Mouse (Mus musculus) heart, embryonic 14.5 days (tissue): ENCODE measurements around the gene Hdac8. TPM values are rescaled to one million over a fixed set of nuclear protein-coding genes. Genes with fewer than 3 reads are reported as not detected.

Experiments
- ATAC-seq: fragments of 200-750 bp; cut with Nextera tagmentation; 2 replicates; pipeline ENCODE4 v1.8.0; 2017; ENCODE audit warnings: low read depth, moderate TSS enrichment; ENCODE audit not compliant: insufficient number of reproducible peaks, insufficient read depth, low FRiP score
- H3K27ac ChIP-seq, 2 experiments: fragments of 200-500 bp in 1 of 2; fragments of 300-500 bp in 1 of 2; sonication (generic) in 1 of 2; replicated peaks in 1 of 2; 2 replicates each; pipeline ENCODE4 v1.5.1; 2012 to 2014; ENCODE audit warnings: low read depth in 2 of 2, low read length in 2 of 2, control low read depth in 1 of 2, mild to moderate bottlenecking in 1 of 2, mixed read lengths in 1 of 2; ENCODE audit not compliant: control insufficient read depth in 1 of 2, insufficient read depth in 1 of 2
- H3K27me3 ChIP-seq: fragments of 300-500 bp; sonication (generic); 2 replicates; pipeline ENCODE4 v1.6.1; 2014; ENCODE audit warnings: mild to moderate bottlenecking, low read length, control low read depth; ENCODE audit not compliant: control insufficient read depth, insufficient read depth
- H3K36me3 ChIP-seq: fragments of 300-500 bp; sonication (generic); 2 replicates; pipeline ENCODE4 v1.6.1; 2014; ENCODE audit warnings: mild to moderate bottlenecking, control low read depth, low read length, mixed read lengths; ENCODE audit not compliant: control insufficient read depth, insufficient read depth
- H3K4me1 ChIP-seq, 2 experiments: fragments of 200-500 bp in 1 of 2; fragments of 300-500 bp in 1 of 2; sonication (generic) in 1 of 2; 2 replicates each; pipeline ENCODE4 v1.6.1; 2012 to 2014; ENCODE audit warnings: low read length in 2 of 2, control low read depth in 1 of 2, mixed read lengths in 1 of 2; ENCODE audit not compliant: control insufficient read depth in 2 of 2, insufficient read depth in 2 of 2
- H3K4me2 ChIP-seq: fragments of 300-500 bp; sonication (generic); 2 replicates; pipeline ENCODE4 v1.6.1; 2014; ENCODE audit warnings: mild to moderate bottlenecking, low read length
- H3K4me3 ChIP-seq, 2 experiments: fragments of 200-500 bp in 1 of 2; fragments of 300-500 bp in 1 of 2; sonication (generic) in 1 of 2; 2 replicates each; pipeline ENCODE4 v1.5.1; 2012 to 2014; ENCODE audit warnings: low read length in 2 of 2, mild to moderate bottlenecking in 2 of 2, control low read depth in 1 of 2, low read depth in 1 of 2, moderate library complexity in 1 of 2; ENCODE audit not compliant: control insufficient read depth in 1 of 2, insufficient read depth in 1 of 2
- H3K9ac ChIP-seq: fragments of 300-500 bp; sonication (generic); 2 replicates; pipeline ENCODE4 v1.6.1; 2014; ENCODE audit warnings: mild to moderate bottlenecking, low read length
- H3K9me3 ChIP-seq: fragments of 300-500 bp; sonication (generic); 2 replicates; pipeline ENCODE4 v1.6.1; 2016; ENCODE audit warnings: low read length, control low read depth; ENCODE audit not compliant: control insufficient read depth
- WGBS: fragments of 180-500 bp; shearing (Covaris S2); extraction: QIAGEN DNeasy Blood & Tissue Kit; methylation state at CpG from one replicate; pipeline ENCODE4 v1.1.7; 2014; 5-methylcytosine and 5-hydroxymethylcytosine counted together
- polyA plus RNA-seq: library from polyadenylated mRNA; unstranded; fragments of >200 nt; fragmentation: Nextera tagmentation; extraction: Ambion mirVana; gene quantifications from 2 replicates; pipeline ENCODE4 v1.2.1, GENCODE M21; 2014

Hdac8 gene
- polyA plus RNA-seq, 1 experiment from 2014 or later, result 2.6 TPM

DNA sequence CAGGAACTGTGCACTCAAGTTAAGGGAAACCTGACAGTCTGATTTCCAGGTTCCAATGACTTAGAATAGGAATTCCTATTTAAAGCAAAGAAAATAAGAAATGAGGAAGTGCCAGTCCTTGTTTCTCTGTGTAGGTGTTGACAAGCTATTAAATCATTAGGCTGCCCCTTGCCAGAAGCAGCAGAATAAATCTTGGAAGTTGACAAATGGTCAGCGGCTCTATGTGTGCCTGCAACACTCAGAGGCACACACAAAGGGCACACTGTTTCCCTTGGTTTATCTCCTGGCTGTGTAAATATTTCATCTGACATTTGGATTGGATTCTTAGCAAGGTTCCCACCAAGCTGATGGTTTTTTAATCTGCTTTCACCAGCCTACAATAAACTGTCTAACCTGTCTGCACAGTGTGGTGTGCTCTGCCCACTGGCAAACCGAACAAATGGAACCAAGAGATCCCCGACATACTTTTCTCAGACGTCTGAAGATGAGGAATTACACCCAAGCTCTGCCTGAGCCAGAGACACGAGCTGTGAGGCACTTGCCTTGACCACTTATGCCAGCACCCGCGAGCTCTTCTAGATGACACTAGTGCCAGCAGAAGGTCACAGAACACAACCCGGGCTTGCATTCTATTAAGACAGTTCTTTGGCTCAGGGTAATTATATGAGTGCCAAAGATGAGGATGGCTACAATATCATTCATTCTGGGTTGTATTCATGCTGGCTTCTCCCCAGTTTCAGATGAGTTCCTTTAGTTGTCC is 165.6 kb downstream of the Hdac8 start:
- ATAC-seq, result no peak
- peak overlapping the region in 1 of 2 experiments; percentile 33; a peak in 1 of 4 replicates for H3K27ac ChIP-seq
- H3K27me3 ChIP-seq, result peaks cover 9% of the 10 kb centered on the region; the same call in 1 of the 2 replicates
- H3K4me3 ChIP-seq, result no peak overlapping the region
- H3K9me3 ChIP-seq, result no peaks in the 10 kb centered on the region
- peaks cover 2 to 4% of the 10 kb centered on the region in 2 experiments; a peak in 2 of 4 replicates for H3K4me1 ChIP-seq
- H3K36me3 ChIP-seq, result no peaks in the 10 kb centered on the region
- no peak overlapping the region for H3K4me2 ChIP-seq
- 40% methylated on average over 8 of the region's 8 CpGs for WGBS
- no peak overlapping the region for H3K9ac ChIP-seq

DNA sequence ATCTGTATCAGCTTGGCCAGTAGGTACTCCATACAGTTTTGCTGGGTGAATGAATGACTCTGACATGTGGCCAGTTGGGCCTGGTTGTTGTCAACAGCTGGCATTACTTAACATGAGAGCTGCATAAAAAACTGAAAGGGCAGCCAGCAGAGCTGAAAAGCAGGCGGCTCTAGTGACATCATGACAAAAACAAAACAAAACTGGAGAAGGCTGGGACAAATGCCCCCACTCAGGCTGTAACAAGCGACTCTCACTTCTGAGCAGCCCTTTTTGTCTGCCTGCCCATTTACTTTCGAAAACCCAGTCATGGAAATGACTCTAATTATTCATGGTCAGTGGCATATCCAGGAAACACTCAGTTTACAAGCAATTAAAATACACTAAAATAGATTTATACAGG is 185.5 kb downstream of the Hdac8 start:
- ATAC-seq, result no peak
- Histone ChIP-seq H3K4me1 (peaks cover 0 to 2% of the 10 kb centered on the region in 2 experiments; a peak in 1 of 4 replicates), H3K27me3 (no peaks in the 10 kb centered on the region; the same call in 1 of the 2 replicates), H3K4me3 (no peak overlapping the region), H3K9ac (no peak overlapping the region), H3K4me2 (no peak overlapping the region), H3K27ac (no peak overlapping the region), H3K36me3 (no peaks in the 10 kb centered on the region), H3K9me3 (no peaks in the 10 kb centered on the region)
- 63% methylated on average over 3 of the region's 3 CpGs for WGBS

DNA sequence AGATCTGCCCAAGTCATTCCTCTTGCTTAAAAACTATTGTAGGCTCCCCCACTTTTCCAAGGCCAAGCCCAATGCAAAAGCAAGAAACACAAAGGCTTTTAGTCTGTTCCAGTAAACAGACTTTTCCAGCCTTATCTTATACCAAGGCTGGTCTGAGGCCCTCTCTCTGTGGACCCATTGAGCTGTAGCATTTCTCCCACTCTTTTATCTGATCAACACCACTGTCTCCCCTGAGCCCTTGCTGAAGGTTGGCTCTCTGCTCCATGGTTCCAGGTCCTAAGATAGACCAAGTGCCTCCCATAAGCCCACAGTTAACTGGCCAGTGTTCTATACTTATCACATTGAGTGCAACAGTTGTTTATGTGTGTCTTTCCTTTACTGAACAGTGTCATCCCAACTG is 185.9 kb downstream of the Hdac8 start:
- ATAC-seq, result no peak

DNA sequence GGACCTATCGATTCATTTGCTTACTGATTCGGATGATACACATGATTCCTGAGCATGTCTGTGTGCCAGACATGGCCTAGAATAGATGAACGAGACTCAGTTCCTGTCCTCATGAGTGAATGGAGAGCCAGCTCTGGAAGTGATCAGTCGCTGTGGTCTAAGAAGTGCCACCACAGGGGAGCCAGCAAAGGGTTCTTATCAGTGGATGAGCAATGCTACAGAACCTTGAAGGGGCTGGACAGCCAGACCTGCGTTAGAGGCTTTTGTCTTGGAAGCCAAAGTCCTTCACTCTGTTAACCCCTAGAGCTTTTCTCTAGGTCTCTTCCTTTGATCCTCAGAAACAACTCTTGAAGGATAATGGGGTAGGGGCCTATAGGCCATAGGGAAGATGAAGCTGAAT is 186.4 kb downstream of the Hdac8 start:
- Histone ChIP-seq H3K27me3 (no peaks in the 10 kb centered on the region; the same call in 1 of the 2 replicates), H3K9me3 (no peaks in the 10 kb centered on the region), H3K27ac (no peak overlapping the region), H3K36me3 (no peaks in the 10 kb centered on the region), H3K4me3 (no peak overlapping the region), H3K4me2 (no peak overlapping the region), H3K9ac (no peak overlapping the region), H3K4me1 (peaks cover 0 to 2% of the 10 kb centered on the region in 2 experiments; a peak in 1 of 4 replicates)
- ATAC-seq, result no peak
- WGBS, result 60% methylated on average over 5 of the region's 5 CpGs

More for the DNA sequence above, 185.9 kb downstream of the Hdac8 start:
- H3K4me1 ChIP-seq, result peaks cover 0 to 2% of the 10 kb centered on the region in 2 experiments; a peak in 1 of 4 replicates
- H3K9ac ChIP-seq, result no peak overlapping the region
- no peak overlapping the region for H3K4me2 ChIP-seq
- H3K27ac ChIP-seq, result no peak overlapping the region
- no peaks in the 10 kb centered on the region; the same call in 1 of the 2 replicates for H3K27me3 ChIP-seq
- H3K4me3 ChIP-seq, result no peak overlapping the region
- no peaks in the 10 kb centered on the region for H3K9me3 ChIP-seq
- H3K36me3 ChIP-seq, result no peaks in the 10 kb centered on the region

DNA sequence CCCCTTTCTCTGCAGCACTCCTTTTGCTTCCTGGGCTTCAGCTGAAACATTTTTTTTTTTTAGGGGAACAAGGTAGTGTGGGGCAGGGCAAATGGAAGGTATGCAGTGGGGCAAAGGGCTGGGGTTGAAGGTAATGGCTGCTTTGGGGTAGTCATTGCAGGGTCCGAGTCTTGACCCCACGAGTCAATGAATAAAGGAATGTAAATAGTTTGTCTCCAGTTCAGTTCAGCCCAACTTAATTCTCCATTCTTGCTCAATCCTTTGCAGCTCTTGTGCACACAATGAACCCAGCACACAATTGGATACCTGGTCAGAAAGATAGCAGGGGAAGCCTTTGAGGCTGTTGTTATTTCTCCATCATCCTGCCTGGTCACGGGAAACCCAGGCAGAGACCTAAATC is 194.0 kb downstream of the Hdac8 start:
- Histone ChIP-seq H3K4me1 (peaks cover 4 to 10% of the 10 kb centered on the region in 2 experiments; a peak in 3 of 4 replicates), H3K9ac (no peak overlapping the region), H3K27ac (no peak overlapping the region), H3K4me2 (no peak overlapping the region), H3K4me3 (no peak overlapping the region), H3K36me3 (no peaks in the 10 kb centered on the region), H3K27me3 (no peaks in the 10 kb centered on the region), H3K9me3 (no peaks in the 10 kb centered on the region)
- WGBS, result 81% methylated on average over 3 of the region's 3 CpGs
- ATAC-seq, result no peak

DNA sequence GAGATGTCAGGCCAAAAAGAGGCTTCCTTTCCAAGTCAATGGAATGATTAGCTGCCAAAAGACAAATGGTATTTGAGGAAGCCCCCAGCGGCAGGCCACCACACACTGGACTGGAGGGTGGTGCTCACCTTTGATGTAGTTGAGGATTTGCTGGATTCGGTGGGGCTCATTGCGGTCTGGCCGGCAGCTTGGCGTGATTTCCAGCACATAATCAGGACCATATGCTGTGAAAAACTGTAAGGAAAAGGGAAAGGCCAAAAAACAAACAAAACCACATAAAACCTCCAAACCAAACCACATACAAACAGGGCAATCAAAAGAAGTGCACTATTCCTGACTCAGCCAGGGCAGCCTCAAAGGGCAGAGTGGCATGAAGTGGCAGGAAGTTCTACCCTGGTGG is 197.6 kb downstream of the Hdac8 start:
- H3K27ac ChIP-seq, result no peak overlapping the region
- no peak for ATAC-seq
- no peak overlapping the region for H3K9ac ChIP-seq
- H3K9me3 ChIP-seq, result no peaks in the 10 kb centered on the region
- H3K36me3 ChIP-seq, result no peaks in the 10 kb centered on the region
- H3K4me2 ChIP-seq, result no peak overlapping the region
- H3K27me3 ChIP-seq, result peaks cover 3% of the 10 kb centered on the region; the same call in 1 of the 2 replicates
- WGBS, result 70% methylated on average over 5 of the region's 5 CpGs
- H3K4me1 ChIP-seq, result peaks cover 11 to 15% of the 10 kb centered on the region in 2 experiments; a peak in 3 of 4 replicates
- no peak overlapping the region for H3K4me3 ChIP-seq

DNA sequence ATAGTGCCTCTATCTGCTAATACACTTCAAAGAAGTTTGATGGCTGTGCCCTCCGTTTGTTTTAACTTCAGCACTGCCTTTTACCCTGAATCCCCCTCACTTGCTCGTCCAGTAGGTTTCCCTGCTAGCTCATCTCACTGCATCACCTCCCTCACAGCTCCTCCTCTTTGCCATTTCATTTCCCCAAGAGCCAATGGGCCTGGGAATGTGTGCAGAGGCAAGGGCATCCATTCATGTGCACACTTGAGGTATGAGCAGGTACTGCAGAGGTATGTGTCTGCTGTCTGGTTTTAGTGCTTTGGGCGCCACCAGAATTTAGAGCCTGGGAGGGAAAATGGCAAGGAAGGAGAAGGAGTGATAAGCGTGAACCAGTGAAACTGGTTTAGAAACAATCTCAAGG is 199.4 kb downstream of the Hdac8 start:
- no peak overlapping the region for H3K4me3 ChIP-seq
- ATAC-seq, result no peak
- H3K9ac ChIP-seq, result no peak overlapping the region
- WGBS, result 67% methylated on average over 4 of the region's 4 CpGs
- no peaks in the 10 kb centered on the region for H3K36me3 ChIP-seq
- 0 out of 4 replicates have a peak overlapping the region, but pooled peaks of 1 of the 2 experiments have one; percentile 9 for H3K27ac ChIP-seq
- no peaks in the 10 kb centered on the region for H3K9me3 ChIP-seq
- peaks cover 3% of the 10 kb centered on the region; the same call in 1 of the 2 replicates for H3K27me3 ChIP-seq
- no peak overlapping the region for H3K4me2 ChIP-seq
- H3K4me1 ChIP-seq, result peaks cover 11 to 17% of the 10 kb centered on the region in 2 experiments; a peak in 3 of 4 replicates
